Mouse (Mus musculus): ENCODE results near the gene Desi2. TPM values are rescaled to one million over a fixed set of nuclear protein-coding genes. Genes with fewer than 3 reads are reported as not detected.
"Not testable (repeated sequence)": the region's sequence is repeated elsewhere in the genome, so short reads cannot be mapped to it uniquely, and the experiment has no call there.

Gene Desi2
- polyA plus RNA-seq, 1 experiment from 2014 or later, result 20.4 TPM

DNA sequence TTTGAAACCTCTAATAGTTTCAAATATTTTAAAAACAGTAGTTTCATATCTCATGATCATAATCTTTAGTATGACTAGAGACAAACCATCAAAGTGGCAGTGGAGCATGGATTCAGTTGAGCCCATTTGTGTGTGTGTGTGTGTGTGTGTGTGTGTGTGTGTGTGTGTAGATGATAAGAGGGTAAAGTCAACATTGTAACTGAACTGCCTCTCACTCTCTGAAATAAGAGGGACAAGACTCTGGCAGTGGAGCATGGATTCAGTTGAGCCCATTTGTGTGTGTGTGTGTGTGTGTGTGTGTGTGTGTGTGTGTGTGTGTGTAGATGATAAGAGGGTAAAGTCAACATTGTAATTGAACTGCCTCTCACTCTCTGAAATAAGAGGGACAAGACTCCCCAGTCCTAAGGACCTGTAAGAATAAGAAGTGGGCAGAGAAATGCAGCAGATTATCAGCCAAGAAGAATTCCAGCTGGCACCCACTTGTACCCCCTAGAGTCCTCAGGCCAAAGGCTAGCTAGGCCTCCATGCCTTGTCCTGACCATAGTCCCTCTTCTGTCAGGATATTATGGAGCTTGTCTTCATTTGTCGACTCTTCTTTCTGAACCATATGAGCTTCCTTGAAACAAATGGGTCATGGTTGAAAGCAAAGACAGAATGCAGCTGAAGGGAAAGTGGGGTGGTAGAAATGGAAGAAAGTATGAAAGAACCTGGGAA lies 61.0 kb downstream of the Desi2 start:
- ATAC-seq, result no peak
- H3K9ac ChIP-seq (ENCODE audit: low read depth, low read length), result no peak overlapping the region
- H3K4me1 ChIP-seq (ENCODE audit: control insufficient read depth, insufficient read depth, low read length), result no peaks in the 10 kb centered on the region
- no peaks in the 10 kb centered on the region for H3K9me3 ChIP-seq (ENCODE audit: control insufficient read depth, low read length)
- no peak overlapping the region for H3K4me2 ChIP-seq (ENCODE audit: low read depth, low read length)
- H3K27me3 ChIP-seq (replicated peaks; ENCODE audit: control insufficient read depth, insufficient read depth, low read length), result no peaks in the 10 kb centered on the region
- H3K27ac ChIP-seq (ENCODE audit: low read length), result no peak overlapping the region
- no peaks in the 10 kb centered on the region for H3K36me3 ChIP-seq (ENCODE audit: control insufficient read depth, insufficient read depth, low read length)
- H3K4me3 ChIP-seq (ENCODE audit: low read length), result no peak overlapping the region
- WGBS, result 91% methylated on average over 1 of the region's 1 CpGs

DNA sequence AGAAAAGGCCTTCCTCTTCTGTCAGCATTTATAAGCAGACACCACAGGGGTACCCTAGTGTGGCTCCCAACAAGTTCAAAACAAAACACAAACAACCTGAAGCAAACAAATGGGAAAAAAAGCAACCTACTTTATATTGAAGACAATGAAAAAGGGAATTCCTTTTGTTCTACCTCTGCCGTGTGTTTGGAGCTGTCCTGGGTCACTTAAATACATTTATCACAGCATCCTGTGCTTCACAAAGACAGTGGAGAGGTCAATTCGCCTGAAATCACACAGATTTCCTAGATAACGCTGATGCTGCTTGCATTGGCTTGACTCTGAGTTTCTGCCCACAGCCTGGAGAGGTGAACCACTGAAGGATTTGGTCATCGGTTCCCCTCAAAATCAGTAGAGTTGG lies 67.4 kb downstream of the Desi2 start:
- Histone ChIP-seq H3K4me1 (ENCODE audit: control insufficient read depth, insufficient read depth, low read length) (no peaks in the 10 kb centered on the region), H3K4me2 (ENCODE audit: low read depth, low read length) (no peak overlapping the region), H3K27ac (ENCODE audit: low read length) (no peak overlapping the region), H3K4me3 (ENCODE audit: low read length) (no peak overlapping the region), H3K36me3 (ENCODE audit: control insufficient read depth, insufficient read depth, low read length) (no peaks in the 10 kb centered on the region), H3K9me3 (ENCODE audit: control insufficient read depth, low read length) (no peaks in the 10 kb centered on the region), H3K27me3 (replicated peaks; ENCODE audit: control insufficient read depth, insufficient read depth, low read length) (no peaks in the 10 kb centered on the region), H3K9ac (ENCODE audit: low read depth, low read length) (no peak overlapping the region)
- 88% methylated on average over 4 of the region's 4 CpGs for WGBS
- ATAC-seq, result no peak

DNA sequence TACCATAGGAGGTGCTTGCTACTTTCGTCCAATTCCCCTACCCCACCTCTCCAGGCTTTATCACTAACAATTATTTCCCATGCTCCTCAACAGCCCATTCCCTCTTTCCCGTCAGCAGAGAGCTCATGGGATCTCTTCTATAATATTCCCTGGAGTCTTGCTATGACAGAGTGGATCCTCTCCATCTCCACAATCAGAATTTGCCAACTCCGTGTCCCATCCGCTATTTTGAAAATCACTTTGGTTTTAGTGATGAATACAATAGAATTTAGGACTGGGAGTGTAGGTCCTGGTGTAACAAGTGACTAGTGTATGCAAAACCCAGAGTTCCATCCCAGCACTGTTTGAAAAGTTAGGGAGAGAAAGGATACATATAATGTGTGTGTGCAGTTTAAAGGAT lies 69.1 kb downstream of the Desi2 start:
- Histone ChIP-seq H3K27me3 (replicated peaks; ENCODE audit: control insufficient read depth, insufficient read depth, low read length) (no peaks in the 10 kb centered on the region), H3K4me1 (ENCODE audit: control insufficient read depth, insufficient read depth, low read length) (no peaks in the 10 kb centered on the region), H3K9ac (ENCODE audit: low read depth, low read length) (no peak overlapping the region), H3K9me3 (ENCODE audit: control insufficient read depth, low read length) (no peaks in the 10 kb centered on the region), H3K4me2 (ENCODE audit: low read depth, low read length) (no peak overlapping the region), H3K4me3 (ENCODE audit: low read length) (no peak overlapping the region), H3K27ac (ENCODE audit: low read length) (no peak overlapping the region), H3K36me3 (ENCODE audit: control insufficient read depth, insufficient read depth, low read length) (no peaks in the 10 kb centered on the region)
- 98% methylated on average over 4 of the region's 4 CpGs for WGBS
- ATAC-seq, result no peak

DNA sequence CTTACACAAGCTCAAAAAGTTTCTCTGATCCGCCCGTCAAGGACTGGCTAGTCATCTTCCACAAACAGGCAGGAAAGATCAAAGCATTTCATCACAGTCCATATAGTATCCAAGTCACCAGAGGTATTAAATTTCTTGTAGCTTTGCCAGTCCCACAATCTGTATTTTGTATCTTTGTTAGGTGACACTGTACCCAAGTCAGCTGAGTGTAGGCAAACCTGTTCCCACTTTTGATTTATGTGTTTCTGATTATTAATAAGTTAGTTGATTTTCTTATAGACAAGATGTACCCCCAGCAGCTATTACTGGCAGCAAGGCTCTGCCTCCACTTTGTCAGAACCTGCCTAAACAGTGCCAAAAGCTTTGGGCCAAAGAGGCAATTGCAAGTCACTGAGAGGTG lies 71.6 kb downstream of the Desi2 start:
- H3K9ac ChIP-seq (ENCODE audit: low read depth, low read length), result no peak overlapping the region
- H3K9me3 ChIP-seq (ENCODE audit: control insufficient read depth, low read length), result no peaks in the 10 kb centered on the region
- no peak overlapping the region for H3K4me3 ChIP-seq (ENCODE audit: low read length)
- H3K36me3 ChIP-seq (ENCODE audit: control insufficient read depth, insufficient read depth, low read length), result no peaks in the 10 kb centered on the region
- no peak for ATAC-seq
- H3K27ac ChIP-seq (ENCODE audit: low read length), result no peak overlapping the region
- H3K4me1 ChIP-seq (ENCODE audit: control insufficient read depth, insufficient read depth, low read length), result no peaks in the 10 kb centered on the region
- 86% methylated on average over 2 of the region's 2 CpGs for WGBS
- H3K4me2 ChIP-seq (ENCODE audit: low read depth, low read length), result no peak overlapping the region
- no peaks in the 10 kb centered on the region for H3K27me3 ChIP-seq (replicated peaks; ENCODE audit: control insufficient read depth, insufficient read depth, low read length)

DNA sequence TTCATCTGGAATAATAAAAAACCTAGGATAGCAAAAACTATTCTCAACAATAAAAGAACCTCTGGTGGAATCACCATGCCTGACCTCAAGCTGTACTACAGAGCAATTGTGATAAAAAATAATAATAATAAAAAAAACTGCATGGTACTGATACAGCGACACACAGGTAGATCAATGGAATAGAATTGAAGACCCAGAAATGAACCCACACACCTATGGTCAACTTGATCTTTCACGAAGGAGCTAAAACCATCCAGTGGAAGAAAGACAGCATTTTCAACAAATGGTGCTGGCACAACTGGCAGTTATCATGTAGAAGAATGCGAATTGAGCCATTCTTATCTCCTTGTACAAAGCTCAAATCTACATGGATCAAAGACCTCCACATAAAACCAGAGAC lies 78.2 kb downstream of the Desi2 start:
- not testable (repeated sequence) for H3K4me3 ChIP-seq (ENCODE audit: low read length); H3K27me3 ChIP-seq (replicated peaks; ENCODE audit: control insufficient read depth, insufficient read depth, low read length); H3K9ac ChIP-seq (ENCODE audit: low read depth, low read length); H3K4me2 ChIP-seq (ENCODE audit: low read depth, low read length); H3K27ac ChIP-seq (ENCODE audit: low read length); H3K36me3 ChIP-seq (ENCODE audit: control insufficient read depth, insufficient read depth, low read length); ATAC-seq; H3K9me3 ChIP-seq (ENCODE audit: control insufficient read depth, low read length); H3K4me1 ChIP-seq (ENCODE audit: control insufficient read depth, insufficient read depth, low read length)
- 90% methylated on average over 3 of the region's 3 CpGs for WGBS

DNA sequence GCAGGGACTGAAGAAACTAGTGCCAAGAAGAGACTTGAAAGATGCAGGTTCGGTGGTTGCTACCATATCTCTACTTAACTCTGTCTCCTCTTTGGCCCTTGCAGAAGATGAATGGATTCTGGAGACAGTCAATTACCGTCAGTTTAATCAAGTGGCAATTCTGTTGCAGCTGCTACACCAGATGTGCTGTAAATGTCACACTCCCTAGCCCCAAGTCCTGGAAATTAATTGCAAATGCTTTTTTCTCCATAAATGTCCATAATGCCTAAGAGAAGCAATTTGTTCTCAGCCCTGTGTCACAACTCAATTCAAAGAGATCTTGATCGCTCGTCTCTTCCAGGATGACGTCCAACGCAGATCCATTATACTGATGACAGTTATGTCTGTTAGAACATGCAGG lies 83.4 kb downstream of the Desi2 start:
- WGBS, result 64% methylated on average over 6 of the region's 6 CpGs
- no peak for ATAC-seq

DNA sequence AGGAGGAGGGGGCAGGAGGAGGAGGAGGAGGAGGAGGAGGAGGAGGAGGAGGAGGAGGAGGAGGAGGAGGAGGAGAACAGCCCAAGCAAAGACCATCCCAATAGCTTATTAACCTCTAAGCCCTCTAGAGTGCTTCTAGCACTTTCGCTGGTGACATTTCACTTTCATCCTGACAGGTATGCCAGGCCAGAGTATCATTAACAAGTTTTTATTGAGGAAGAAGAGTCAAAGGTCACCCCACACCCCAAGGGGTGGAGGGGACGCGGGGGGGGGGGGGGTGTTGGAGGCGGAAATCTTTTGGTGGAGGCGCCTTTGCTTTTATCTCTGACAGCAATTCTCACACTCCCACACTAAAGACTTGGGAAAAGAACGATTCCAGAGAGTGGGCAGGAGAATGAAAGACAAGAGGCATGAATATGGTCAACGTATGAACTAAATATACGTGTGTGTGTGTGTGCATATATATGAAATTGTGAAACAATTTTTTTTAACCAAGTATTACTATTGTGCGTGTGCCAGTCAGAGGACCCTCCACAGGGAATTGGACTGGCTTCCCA lies 88.0 kb downstream of the Desi2 start:
- H3K9ac ChIP-seq (ENCODE audit: low read depth, low read length), result no peak overlapping the region

More for the DNA sequence above, 83.4 kb downstream of the Desi2 start:
- Histone ChIP-seq H3K27me3 (replicated peaks; ENCODE audit: control insufficient read depth, insufficient read depth, low read length) (no peaks in the 10 kb centered on the region), H3K9ac (ENCODE audit: low read depth, low read length) (no peak overlapping the region), H3K9me3 (ENCODE audit: control insufficient read depth, low read length) (no peaks in the 10 kb centered on the region), H3K36me3 (ENCODE audit: control insufficient read depth, insufficient read depth, low read length) (no peaks in the 10 kb centered on the region), H3K27ac (ENCODE audit: low read length) (no peak overlapping the region), H3K4me3 (ENCODE audit: low read length) (no peak overlapping the region), H3K4me1 (ENCODE audit: control insufficient read depth, insufficient read depth, low read length) (peaks cover 2% of the 10 kb centered on the region; the same call in 1 of the 2 replicates), H3K4me2 (ENCODE audit: low read depth, low read length) (no peak overlapping the region)

DNA sequence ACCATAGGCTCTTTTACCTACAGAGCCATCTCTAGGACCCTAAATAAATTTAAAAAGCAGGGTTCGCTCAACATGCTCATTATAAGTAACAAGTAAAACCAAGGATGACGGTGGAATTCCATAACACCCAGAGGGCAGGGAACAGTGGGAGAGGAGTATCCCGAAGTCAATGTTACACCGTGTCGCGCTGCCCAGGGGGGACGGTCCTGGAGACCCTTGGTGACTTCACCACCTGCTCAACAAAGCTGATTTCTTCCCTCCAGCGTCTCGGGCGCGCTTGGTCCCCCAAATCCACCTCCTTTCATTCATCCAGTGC lies 88.5 kb downstream of the Desi2 start:
- peak overlapping the region; percentile 70 for H3K4me3 ChIP-seq (ENCODE audit: low read length)
- H3K36me3 ChIP-seq (ENCODE audit: control insufficient read depth, insufficient read depth, low read length), result no peaks in the 10 kb centered on the region
- 6% methylated on average over 11 of the region's 11 CpGs for WGBS
- H3K27me3 ChIP-seq (replicated peaks; ENCODE audit: control insufficient read depth, insufficient read depth, low read length), result no peaks in the 10 kb centered on the region
- H3K9me3 ChIP-seq (ENCODE audit: control insufficient read depth, low read length), result no peaks in the 10 kb centered on the region
- no peak overlapping the region for H3K27ac ChIP-seq (ENCODE audit: low read length)
- H3K4me2 ChIP-seq (ENCODE audit: low read depth, low read length), result peak overlapping the region; percentile 92
- peak; percentile 54 for ATAC-seq
- peak overlapping the region; percentile 83 for H3K9ac ChIP-seq (ENCODE audit: low read depth, low read length)
- peaks cover 3% of the 10 kb centered on the region; the same call in 1 of the 2 replicates for H3K4me1 ChIP-seq (ENCODE audit: control insufficient read depth, insufficient read depth, low read length)

More for the DNA sequence above, 88.0 kb downstream of the Desi2 start:
- Histone ChIP-seq H3K4me1 (ENCODE audit: control insufficient read depth, insufficient read depth, low read length) (peaks cover 3% of the 10 kb centered on the region; the same call in 1 of the 2 replicates), H3K9me3 (ENCODE audit: control insufficient read depth, low read length) (no peaks in the 10 kb centered on the region), H3K36me3 (ENCODE audit: control insufficient read depth, insufficient read depth, low read length) (no peaks in the 10 kb centered on the region), H3K4me3 (ENCODE audit: low read length) (peak overlapping the region; percentile 70), H3K27ac (ENCODE audit: low read length) (no peak overlapping the region), H3K27me3 (replicated peaks; ENCODE audit: control insufficient read depth, insufficient read depth, low read length) (no peaks in the 10 kb centered on the region), H3K4me2 (ENCODE audit: low read depth, low read length) (peak overlapping the region; percentile 92)
- 25% methylated on average over 9 of the region's 9 CpGs for WGBS
- ATAC-seq, result peak; percentile 79

DNA sequence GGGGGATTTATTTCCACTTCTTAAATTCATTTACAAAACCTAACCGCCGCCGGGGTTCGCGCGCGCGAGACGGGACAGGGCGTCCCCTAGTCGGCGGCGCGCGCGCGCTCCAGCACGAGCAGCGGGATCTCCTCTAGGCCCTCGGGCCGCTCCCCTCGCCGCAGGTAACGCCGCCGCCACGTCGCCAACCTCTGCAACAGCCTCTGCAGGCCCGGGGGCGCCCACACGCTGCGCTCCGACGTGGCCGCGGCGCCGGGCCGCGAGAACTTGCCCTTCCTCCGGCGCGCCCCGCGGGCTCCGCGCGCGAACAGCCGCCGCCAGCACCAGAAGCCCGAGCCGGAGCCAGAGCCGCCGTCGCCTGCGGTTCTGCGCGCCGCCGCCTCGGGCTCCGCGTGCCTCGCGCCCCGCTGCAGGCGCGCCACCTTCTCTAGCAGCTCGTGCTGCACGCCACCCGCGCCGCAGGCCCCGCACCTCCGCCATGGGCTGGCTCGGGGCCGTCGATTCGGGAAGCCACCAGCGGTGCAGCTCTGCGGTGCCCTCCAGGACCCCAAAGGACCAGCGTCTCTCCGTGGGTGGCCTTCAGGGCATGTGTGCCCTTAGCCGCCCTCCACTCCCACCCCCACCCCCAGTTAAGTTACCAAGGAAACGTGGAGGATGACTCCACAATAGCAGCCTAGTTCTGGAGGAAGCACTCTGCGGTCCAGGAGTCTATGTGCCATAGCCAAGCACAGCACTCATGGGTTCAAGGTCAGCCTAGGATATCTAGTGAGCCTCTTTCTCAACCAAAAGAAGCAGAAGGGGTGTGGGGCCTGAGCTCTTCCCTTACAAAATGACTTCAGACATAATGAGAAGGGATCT lies 89.1 kb downstream of the Desi2 start:
- peak; percentile 91 for ATAC-seq
- H3K27me3 ChIP-seq (replicated peaks; ENCODE audit: control insufficient read depth, insufficient read depth, low read length), result no peaks in the 10 kb centered on the region
- peak overlapping the region; percentile 45 for H3K27ac ChIP-seq (ENCODE audit: low read length)
- peaks cover 3% of the 10 kb centered on the region; the same call in 1 of the 2 replicates for H3K4me1 ChIP-seq (ENCODE audit: control insufficient read depth, insufficient read depth, low read length)
- peak overlapping the region; percentile 83 for H3K9ac ChIP-seq (ENCODE audit: low read depth, low read length)
- H3K9me3 ChIP-seq (ENCODE audit: control insufficient read depth, low read length), result no peaks in the 10 kb centered on the region
- under 1% methylated on average over 83 of the region's 87 CpGs for WGBS
- H3K4me2 ChIP-seq (ENCODE audit: low read depth, low read length), result peak overlapping the region; percentile 92
- peak overlapping the region; percentile 70 for H3K4me3 ChIP-seq (ENCODE audit: low read length)
- H3K36me3 ChIP-seq (ENCODE audit: control insufficient read depth, insufficient read depth, low read length), result no peaks in the 10 kb centered on the region
